Mouse (Mus musculus) CH12.LX (cell line): ENCODE measurements at regions not wholly inside any gene's neighbourhood (a gene's known extent, or its start where the extent isn't known, plus 50 kb on each side); places are given as distances from the start of the nearest gene placed in this dataset.

ENCODE experiments used
- DNase-seq: peaks from one replicate; pipeline ENCODE4 v3.0.0-alpha.2; 2013; ENCODE audit errors: extremely low read depth
- H3K27ac ChIP-seq: 2 replicates; pipeline ENCODE4 v1.5.1; 2012; ENCODE audit warnings: low read depth, mild to moderate bottlenecking, control low read depth, moderate library complexity; ENCODE audit not compliant: insufficient read depth
- H3K27me3 ChIP-seq: replicated peaks from 2 replicates; pipeline ENCODE3; 2012; ENCODE audit warnings: inconsistent platforms
- H3K36me3 ChIP-seq, 2 experiments: replicated peaks in 1 of 2; 2 replicates each; pipeline versions ENCODE3 to v1.6.1; 2012; ENCODE audit warnings: inconsistent platforms in 1 of 2, low read length in 1 of 2, mild to moderate bottlenecking in 1 of 2, mixed read lengths in 1 of 2, moderate library complexity in 1 of 2; ENCODE audit not compliant: control insufficient read depth in 1 of 2, insufficient read depth in 1 of 2
- H3K4me1 ChIP-seq, 2 experiments: 2 replicates each; pipeline ENCODE4 v1.6.1; 2012; ENCODE audit warnings: inconsistent platforms in 1 of 2, moderate library complexity in 1 of 2; ENCODE audit not compliant: insufficient read depth in 2 of 2, control insufficient read depth in 1 of 2
- H3K4me2 ChIP-seq: 2 replicates; pipeline ENCODE4 v1.6.1; 2012; ENCODE audit warnings: low read depth, mild to moderate bottlenecking, control low read depth; ENCODE audit not compliant: poor library complexity, insufficient read depth, severe bottlenecking
- H3K4me3 ChIP-seq, 3 experiments: fragments of 150-350 bp in 1 of 3; sonication (generic) in 1 of 3; replicated peaks in 1 of 3; 2 replicates each; pipeline versions ENCODE3 to v1.5.1; 2011 to 2012; ENCODE audit warnings: low read depth in 2 of 3, low read length in 2 of 3, mild to moderate bottlenecking in 2 of 3, moderate library complexity in 2 of 3, control low read depth in 1 of 3, improper control_type of control experiment in 1 of 3, inconsistent platforms in 1 of 3, mixed read lengths in 1 of 3; ENCODE audit not compliant: poor library complexity in 1 of 3
- H3K79me2 ChIP-seq: replicated peaks from 2 replicates; pipeline ENCODE4 v1.6.1; 2012; ENCODE audit warnings: mild to moderate bottlenecking, moderate library complexity; ENCODE audit not compliant: control insufficient read depth, poor library complexity, insufficient read depth, severe bottlenecking; ENCODE audit errors: extremely low read depth
- H3K9ac ChIP-seq: 2 replicates; pipeline ENCODE4 v1.6.1; 2012; ENCODE audit warnings: low read depth, mild to moderate bottlenecking, control low read depth, moderate library complexity; ENCODE audit not compliant: insufficient read depth
- H3K9me3 ChIP-seq: replicated peaks from 2 replicates; pipeline ENCODE3; 2012; ENCODE audit warnings: low read length, inconsistent platforms, mixed read lengths
- CHD1 ChIP-seq: IDR thresholded peaks from 2 replicates; pipeline ENCODE4 v1.6.1; 2012; ENCODE audit warnings: low read depth, low read length, improper control_type of control experiment, inconsistent platforms
- CHD2 ChIP-seq: IDR thresholded peaks from 2 replicates; pipeline ENCODE4 v1.6.1; 2011; ENCODE audit warnings: low read length, improper control_type of control experiment
- ELF1 ChIP-seq: IDR thresholded peaks from 2 replicates; pipeline ENCODE4 v1.6.1; 2014; ENCODE audit warnings: low read depth, mild to moderate bottlenecking, inconsistent platforms, low read length, improper control_type of control experiment
- EP300 ChIP-seq: IDR thresholded peaks from 2 replicates; pipeline ENCODE4 v1.6.1; 2011; ENCODE audit warnings: low read length, improper control_type of control experiment
- ETS1 ChIP-seq: conservative IDR thresholded peaks from 2 replicates; pipeline ENCODE4 v1.6.1; 2012; ENCODE audit warnings: low read depth, mild to moderate bottlenecking, inconsistent platforms, low read length, improper control_type of control experiment, moderate library complexity
- GABPA ChIP-seq: IDR thresholded peaks from 2 replicates; pipeline ENCODE4 v1.6.1; 2012; ENCODE audit warnings: low read depth, low read length, improper control_type of control experiment, inconsistent platforms; ENCODE audit not compliant: insufficient replicate concordance
- HCFC1 ChIP-seq: IDR thresholded peaks from 2 replicates; pipeline ENCODE4 v1.6.1; 2012; ENCODE audit warnings: low read depth, mild to moderate bottlenecking, inconsistent platforms, low read length, improper control_type of control experiment
- IRF4 ChIP-seq: IDR thresholded peaks from 2 replicates; pipeline ENCODE4 v1.6.1; 2014; ENCODE audit warnings: low read depth, mild to moderate bottlenecking, inconsistent platforms, low read length, improper control_type of control experiment
- KAT2A ChIP-seq: IDR thresholded peaks from 2 replicates; pipeline ENCODE4 v1.6.1; 2012; ENCODE audit warnings: low read length, improper control_type of control experiment, inconsistent platforms; ENCODE audit not compliant: insufficient replicate concordance
- MAFK ChIP-seq: IDR thresholded peaks from 2 replicates; pipeline ENCODE4 v1.6.1; 2011; ENCODE audit warnings: low read length, improper control_type of control experiment; ENCODE audit not compliant: insufficient replicate concordance
- MAX ChIP-seq: IDR thresholded peaks from 2 replicates; pipeline ENCODE4 v1.6.1; 2011; ENCODE audit warnings: low read length, improper control_type of control experiment
- MEF2A ChIP-seq: IDR thresholded peaks from 2 replicates; pipeline ENCODE4 v1.6.1; 2014; ENCODE audit warnings: low read depth, mild to moderate bottlenecking, inconsistent platforms, low read length, improper control_type of control experiment, borderline replicate concordance
- MXI1 ChIP-seq: IDR thresholded peaks from 2 replicates; pipeline ENCODE4 v1.6.1; 2011; ENCODE audit warnings: mild to moderate bottlenecking, low read depth, low read length, improper control_type of control experiment
- MYC ChIP-seq: IDR thresholded peaks from 2 replicates; pipeline ENCODE4 v1.6.1; 2011; ENCODE audit warnings: low read depth, mild to moderate bottlenecking, improper control_type of control experiment, low read length
- NELFE ChIP-seq: IDR thresholded peaks from 2 replicates; pipeline ENCODE4 v1.6.1; 2011; ENCODE audit warnings: low read depth, low read length, improper control_type of control experiment
- PAX5 ChIP-seq: IDR thresholded peaks from 2 replicates; pipeline ENCODE4 v1.6.1; 2012; ENCODE audit warnings: low read length, inconsistent platforms, mixed read lengths
- POLR2A ChIP-seq: IDR thresholded peaks from 2 replicates; pipeline ENCODE4 v1.6.1; 2011; ENCODE audit warnings: low read depth, mild to moderate bottlenecking, improper control_type of control experiment, low read length
- POLR2AphosphoS2 ChIP-seq: IDR thresholded peaks from 2 replicates; pipeline ENCODE4 v1.6.1; 2011; ENCODE audit warnings: low read depth, low read length, improper control_type of control experiment
- RAD21 ChIP-seq: IDR thresholded peaks from 2 replicates; pipeline ENCODE4 v1.6.1; 2011; ENCODE audit warnings: low read depth, mild to moderate bottlenecking, low read length, improper control_type of control experiment, moderate library complexity
- RCOR1 ChIP-seq: conservative IDR thresholded peaks from 2 replicates; pipeline ENCODE4 v1.6.1; 2012; ENCODE audit warnings: low read depth, mild to moderate bottlenecking, inconsistent platforms, low read length, improper control_type of control experiment
- SMC3 ChIP-seq: IDR thresholded peaks from 2 replicates; pipeline ENCODE4 v1.6.1; 2011; ENCODE audit warnings: low read depth, low read length, improper control_type of control experiment
- TCF12 ChIP-seq: IDR thresholded peaks from 2 replicates; pipeline ENCODE4 v1.6.1; 2014; ENCODE audit warnings: low read depth, mild to moderate bottlenecking, inconsistent platforms, low read length, improper control_type of control experiment
- USF2 ChIP-seq: conservative IDR thresholded peaks from 2 replicates; pipeline ENCODE4 v1.6.1; 2011; ENCODE audit warnings: low read depth, low read length, improper control_type of control experiment
- ZC3H11A ChIP-seq: IDR thresholded peaks from 2 replicates; pipeline ENCODE4 v1.6.1; 2012; ENCODE audit warnings: low read depth, mild to moderate bottlenecking, inconsistent platforms, low read length, improper control_type of control experiment
- ZKSCAN1 ChIP-seq: IDR thresholded peaks from 2 replicates; pipeline ENCODE4 v1.6.1; 2012; ENCODE audit warnings: low read depth, inconsistent platforms, low read length, improper control_type of control experiment, borderline replicate concordance
- dilution Hi-C: fragments of 300-500 bp; cut with MboI; formaldehyde crosslinking; loops from 2 replicates; pipeline ENCODE4 v1.14.3; 2020; ENCODE audit warnings: low sequenced_read_pairs; ENCODE audit not compliant: extremely low pct_unique_long_range_greater_than_20kb, extremely low pct_ligation_motif_present
- in situ Hi-C: fragments of 300-500 bp; cut with MboI; formaldehyde crosslinking; loops from 3 replicates; pipeline ENCODE4 v1.14.3; 2019; ENCODE audit warnings: low sequenced_read_pairs, low pct_ligation_motif_present, low pct_unique_long_range_greater_than_20kb, mixed read lengths

DNA sequence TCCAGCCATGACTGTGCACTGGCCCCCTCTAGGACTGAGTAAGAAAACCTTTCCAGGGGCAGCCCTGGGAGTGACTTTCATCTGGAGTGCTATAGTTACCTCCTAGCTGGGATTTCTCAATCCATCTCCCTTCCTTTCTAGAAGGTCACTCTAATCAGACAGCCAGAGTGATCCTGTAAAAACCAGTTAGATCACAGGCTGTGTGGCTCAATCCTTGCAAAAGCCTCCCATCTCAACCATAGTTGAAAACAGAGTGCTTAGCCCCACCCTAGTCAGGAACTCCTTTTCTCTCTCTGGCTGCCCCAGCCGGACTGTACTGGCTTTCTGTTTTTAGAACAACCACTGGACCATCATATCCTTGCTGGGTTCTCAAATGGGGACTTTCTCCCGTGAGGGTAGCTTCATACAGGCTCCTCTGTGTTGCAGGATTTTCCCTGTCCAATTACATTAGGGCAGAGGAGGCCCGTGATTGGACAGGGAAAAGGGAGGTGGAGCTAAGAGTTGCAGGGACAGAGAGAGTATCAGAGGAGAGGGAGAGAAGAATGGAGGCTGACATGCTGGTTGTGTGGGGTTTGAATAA, 78.0 kb upstream of the Cops8 start:
- no peaks in the 10 kb centered on the region for H3K36me3 ChIP-seq
- dilution Hi-C loops: no loop called here
- no peaks in the 10 kb centered on the region for H3K9me3 ChIP-seq
- H3K79me2 ChIP-seq: no peaks in the 10 kb centered on the region
- no peak overlapping the region for H3K9ac ChIP-seq
- TF ChIP-seq MAFK: no peak
- TF ChIP-seq GABPA: no peak
- TF ChIP-seq RCOR1: no peak
- no peak for TF ChIP-seq NELFE
- TF ChIP-seq MXI1: no peak
- TF ChIP-seq ZKSCAN1: no peak
- no peak for TF ChIP-seq ZC3H11A
- TF ChIP-seq SMC3: no peak
- TF ChIP-seq IRF4: no peak
- no peak for TF ChIP-seq CHD2
- no peak for TF ChIP-seq KAT2A
- TF ChIP-seq POLR2A: no peak
- TF ChIP-seq POLR2AphosphoS2: no peak
- no peak for TF ChIP-seq USF2
- no peak overlapping the region for H3K4me2 ChIP-seq
- DNase-seq: peak; percentile 20
- H3K27ac ChIP-seq: no peak overlapping the region
- in situ Hi-C loops: no loop called here
- H3K27me3 ChIP-seq: no peaks in the 10 kb centered on the region
- H3K4me1 ChIP-seq: peaks cover 0 to 7% of the 10 kb centered on the region in 2 experiments; a peak in 2 of 4 replicates
- H3K4me3 ChIP-seq: no peak overlapping the region

GRCm38 (mm10) chr1:90526311-90526710, 76.5 kb upstream of the Cops8 start:
- Histone ChIP-seq H3K79me2 (no peaks in the 10 kb centered on the region), H3K4me1 (peaks cover 0 to 7% of the 10 kb centered on the region in 2 experiments; a peak in 2 of 4 replicates)
- dilution Hi-C loops: no loop called here
- TF ChIP-seq CHD1: no peak
- TF ChIP-seq POLR2AphosphoS2: no peak
- no peak for TF ChIP-seq EP300
- no peak for TF ChIP-seq PAX5
- TF ChIP-seq MAFK: no peak
- TF ChIP-seq USF2: no peak
- no peak for TF ChIP-seq MAX
- TF ChIP-seq MEF2A: no peak
- no peak for TF ChIP-seq HCFC1
- no peak for TF ChIP-seq MYC
- no peak for TF ChIP-seq SMC3
- no peak for TF ChIP-seq ETS1
- TF ChIP-seq ZKSCAN1: no peak
- no peak for TF ChIP-seq TCF12
- TF ChIP-seq NELFE: no peak
- TF ChIP-seq GABPA: no peak
- no peak for TF ChIP-seq RAD21
- TF ChIP-seq ELF1: no peak
- TF ChIP-seq, all 38 proteins: peak for 0
- Histone ChIP-seq H3K9me3 (no peaks in the 10 kb centered on the region), H3K9ac (no peak overlapping the region), H3K27ac (no peak overlapping the region), H3K4me3 (no peak overlapping the region), H3K4me2 (no peak overlapping the region), H3K36me3 (no peaks in the 10 kb centered on the region), H3K27me3 (no peaks in the 10 kb centered on the region)
- in situ Hi-C loops: no loop called here
- no peak for DNase-seq
